Mouse (Mus musculus): ENCODE data around the gene Unc13b.
"Not testable (repeated sequence)": the region's sequence is repeated elsewhere in the genome, so short reads cannot be mapped to it uniquely, and the experiment has no call there.

Gene Unc13b

DNA sequence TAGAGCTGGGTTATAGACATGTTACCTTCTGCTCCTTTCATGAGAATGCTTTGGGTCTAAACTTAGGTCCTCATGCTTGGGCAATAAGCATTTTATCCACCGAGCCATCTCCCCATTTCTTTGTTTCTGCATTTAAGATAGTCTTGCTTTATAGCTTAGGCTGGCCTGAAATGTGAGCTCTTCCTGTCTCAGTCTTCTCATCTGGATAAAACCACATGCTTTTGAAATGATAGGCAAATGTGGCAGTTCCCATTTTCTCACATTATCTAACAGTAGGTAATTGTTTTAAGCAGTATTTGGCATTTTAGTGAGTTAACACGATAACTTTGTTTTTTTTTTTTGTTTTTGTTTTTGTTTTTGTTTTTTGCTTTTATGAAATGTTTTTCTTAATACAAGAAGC lies 31.2 kb downstream of the Unc13b start:
- DNase-seq (ENCODE audit: low read depth in 1 of 2, low spot score in 2 of 2) = no peak

DNA sequence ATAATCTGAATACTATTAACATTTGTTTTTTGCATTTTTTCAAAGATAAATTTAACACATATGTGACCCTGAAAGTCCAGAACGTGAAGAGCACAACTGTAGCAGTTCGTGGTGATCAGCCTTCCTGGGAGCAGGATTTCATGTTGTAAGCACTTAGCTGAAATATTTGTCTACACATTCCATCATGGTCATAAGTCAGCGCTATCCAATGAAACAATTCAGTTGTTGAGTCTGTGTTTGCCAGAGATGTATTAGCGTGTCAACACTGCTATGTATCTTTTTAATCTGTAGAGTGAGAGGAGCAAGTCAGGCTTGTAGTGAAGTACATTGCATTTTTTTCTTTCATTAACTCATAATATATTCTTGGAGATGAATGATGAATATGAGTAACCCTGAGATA lies 32.4 kb downstream of the Unc13b start:
- no peak for DNase-seq (ENCODE audit: low read depth in 1 of 2, low spot score in 2 of 2)

DNA sequence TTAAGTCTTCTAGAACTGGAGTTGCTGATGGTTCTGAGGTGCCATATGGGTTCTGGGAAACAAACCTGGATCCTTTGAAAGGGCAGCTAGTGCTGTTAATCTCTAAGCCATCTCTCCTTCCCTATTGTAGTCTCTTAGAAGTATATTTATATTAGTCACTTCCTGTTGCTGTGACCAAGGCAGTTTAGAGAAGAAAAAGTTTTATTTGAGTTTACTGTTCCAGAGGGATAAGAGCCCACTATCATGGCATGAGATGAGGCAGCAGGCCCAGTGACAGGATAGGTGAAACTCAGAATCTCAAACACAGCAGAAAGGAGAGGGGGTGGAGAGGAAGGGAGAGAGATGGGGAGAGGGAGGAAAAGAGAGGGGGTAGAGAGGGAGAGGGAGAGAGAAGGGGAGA lies 54.7 kb downstream of the Unc13b start:
- no peak for DNase-seq (ENCODE audit: low read depth in 1 of 2, low spot score in 2 of 2)

GRCm38 (mm10) chr4:43114512-43114911 lies 55.8 kb downstream of the Unc13b start:
- no peak for DNase-seq (ENCODE audit: low read depth in 1 of 2, low spot score in 2 of 2)

- no peak for DNase-seq (ENCODE audit: low read depth in 1 of 2, low spot score in 2 of 2)
Observed at GRCm38 (mm10) chr4:43114946-43115345, 56.2 kb downstream of the Unc13b start.

DNA sequence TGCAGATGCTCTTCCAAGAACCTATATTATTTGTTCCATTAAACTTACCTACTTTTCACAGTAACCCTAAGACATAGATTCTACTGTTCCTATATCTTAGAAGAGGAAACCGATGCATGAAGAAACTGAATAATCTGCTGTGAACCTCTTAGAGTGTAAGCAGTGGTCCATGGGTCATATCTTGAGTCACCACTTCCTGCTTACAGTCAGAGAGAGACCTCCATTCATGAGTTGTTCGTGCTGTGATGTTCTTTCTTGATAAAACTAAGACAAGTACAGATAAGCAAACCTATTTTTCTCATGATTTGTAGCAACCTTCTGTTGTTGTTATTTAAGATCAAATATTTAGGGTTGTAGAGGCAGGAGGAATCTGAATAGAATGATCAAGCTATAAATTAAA lies 57.5 kb downstream of the Unc13b start:
- no peak for DNase-seq (ENCODE audit: low read depth in 1 of 2, low spot score in 2 of 2)

DNA sequence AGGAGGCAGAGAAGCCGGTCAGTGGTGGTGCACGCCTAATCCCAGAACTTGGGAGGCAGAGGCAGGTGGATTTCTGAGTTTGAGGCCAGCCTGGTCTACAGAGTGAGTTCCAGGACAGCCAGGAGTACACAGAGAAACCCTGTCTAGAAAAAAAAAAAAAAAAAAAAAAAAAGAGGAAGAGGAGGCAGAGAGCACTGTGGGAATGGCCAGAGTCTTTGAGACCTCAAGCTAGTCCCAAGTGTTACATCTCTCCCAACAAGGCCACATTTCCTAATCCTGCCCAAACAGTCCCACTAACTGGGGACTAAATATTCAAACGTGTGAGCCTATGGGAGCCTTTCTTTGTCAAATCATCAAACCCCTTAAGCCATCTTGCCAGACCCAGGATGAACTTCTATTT lies 71.0 kb downstream of the Unc13b start:
- DNase-seq (ENCODE audit: low read depth in 1 of 2, low spot score in 2 of 2) = no peak

DNA sequence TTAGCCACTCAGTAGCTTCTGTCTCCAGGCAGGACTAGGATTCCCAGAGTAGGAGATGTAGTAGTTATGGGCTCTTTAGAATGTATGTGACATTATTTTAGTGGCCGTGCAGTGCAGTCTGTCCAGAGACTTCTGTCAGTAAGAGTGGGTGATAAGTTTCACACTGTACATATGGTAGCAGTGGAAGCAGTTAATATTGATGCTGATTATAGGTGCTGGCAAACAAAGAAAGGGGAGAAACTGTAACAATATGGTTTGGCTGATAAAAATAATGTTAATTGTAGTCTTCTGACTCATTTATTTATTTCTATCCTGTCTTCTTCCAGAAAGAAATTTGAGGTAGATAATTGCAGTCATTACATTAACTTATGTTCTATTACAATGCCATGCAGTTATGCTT lies 83.9 kb downstream of the Unc13b start:
- no peak for DNase-seq (ENCODE audit: low read depth in 1 of 2, low spot score in 2 of 2)

DNA sequence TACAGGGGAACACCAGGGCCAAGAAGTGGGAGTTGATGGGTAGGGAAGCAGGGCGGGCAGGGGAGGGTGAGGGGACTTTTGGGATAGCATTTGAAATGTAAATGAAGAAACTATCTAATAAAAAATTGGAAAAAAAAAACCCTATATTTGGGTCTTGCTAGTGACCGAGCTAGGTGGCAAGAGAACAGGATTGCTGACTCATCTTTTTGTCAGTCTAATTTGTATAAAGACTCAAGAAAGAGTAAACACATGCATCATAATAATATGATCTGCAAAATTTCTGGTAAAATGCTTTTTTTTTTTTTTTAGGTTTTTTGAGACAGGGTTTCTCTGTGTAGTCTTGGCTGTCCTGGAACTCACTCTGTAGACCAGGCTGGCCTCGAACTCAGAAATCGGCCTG lies 93.7 kb downstream of the Unc13b start:
- DNase-seq (ENCODE audit: low read depth in 1 of 2, low spot score in 2 of 2) = not testable (repeated sequence)

DNA sequence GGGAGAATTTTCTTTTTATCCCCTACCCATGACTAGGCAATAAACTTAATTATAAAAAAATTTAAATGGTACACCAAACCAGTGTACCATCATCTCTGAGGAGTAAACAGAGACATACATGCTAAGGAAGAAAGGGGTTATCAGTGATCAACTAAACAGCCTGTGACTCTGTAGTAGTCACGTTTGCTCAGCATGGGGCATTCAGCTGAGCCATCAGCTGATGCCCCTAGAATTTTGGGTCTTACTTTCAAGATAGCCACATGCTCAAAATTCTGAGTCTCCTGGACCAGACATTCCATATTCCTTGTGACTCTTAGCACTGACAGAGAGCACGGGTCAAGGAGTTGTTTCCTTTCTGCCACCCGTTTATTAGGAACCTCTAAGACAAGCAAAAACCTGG lies 101.3 kb downstream of the Unc13b start:
- no peak for DNase-seq (ENCODE audit: low read depth in 1 of 2, low spot score in 2 of 2)

DNA sequence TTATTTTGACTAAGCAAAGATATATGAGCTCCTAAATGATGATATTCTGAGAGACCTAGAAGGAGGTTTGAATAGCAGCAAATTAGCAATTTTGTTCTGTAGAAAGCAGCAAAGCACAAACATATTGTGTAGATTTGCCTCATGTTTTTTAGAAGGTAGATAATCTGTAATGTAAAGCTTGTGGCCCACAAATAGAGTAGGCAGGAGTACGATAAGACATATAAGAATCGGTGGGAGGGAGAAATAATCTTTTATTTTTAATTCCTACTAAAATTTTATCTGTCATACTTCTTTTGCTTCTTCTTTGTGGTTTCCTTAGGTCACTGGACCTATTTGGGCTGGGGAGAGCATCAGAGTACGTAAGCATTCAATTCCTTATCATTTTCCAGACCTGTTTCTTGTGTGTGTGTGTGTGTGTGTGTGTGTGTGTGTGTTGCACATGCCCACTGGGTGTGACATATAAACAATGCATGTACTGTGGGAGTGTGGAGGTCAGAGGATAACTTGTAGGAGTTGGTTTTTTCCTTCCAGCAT lies 102.4 kb downstream of the Unc13b start:
- DNase-seq (ENCODE audit: low read depth in 1 of 2, low spot score in 2 of 2) = no peak

DNA sequence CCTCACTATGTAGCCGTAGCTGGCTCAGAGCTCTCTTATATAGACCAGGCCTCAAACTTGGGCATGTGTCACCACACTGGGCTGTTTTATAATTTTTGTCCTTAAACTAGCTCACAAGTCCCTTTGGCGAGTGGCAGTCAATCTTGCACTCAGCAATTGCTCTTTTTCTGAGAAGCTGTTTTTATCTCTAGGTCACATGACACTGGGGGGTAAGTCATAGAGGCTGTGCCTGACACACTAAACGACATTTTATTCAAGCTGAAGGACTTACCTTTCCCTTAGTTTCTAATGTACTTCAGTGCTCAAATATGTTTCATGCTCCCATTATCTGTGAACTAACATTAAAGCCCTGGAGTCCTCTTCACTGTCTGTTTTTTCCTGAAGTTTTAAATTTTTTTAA lies 104.5 kb downstream of the Unc13b start:
- no peak for DNase-seq (ENCODE audit: low read depth in 1 of 2, low spot score in 2 of 2)

GRCm38 (mm10) chr4:43165403-43166005 lies 106.8 kb downstream of the Unc13b start:
- DNase-seq (ENCODE audit: low read depth in 1 of 2, low spot score in 2 of 2) = no peak

GRCm38 (mm10) chr4:43170028-43170427 lies 111.3 kb downstream of the Unc13b start:
- no peak for DNase-seq (ENCODE audit: low read depth in 1 of 2, low spot score in 2 of 2)

GRCm38 (mm10) chr4:43177126-43177525 lies 118.4 kb downstream of the Unc13b start:
- DNase-seq (ENCODE audit: low read depth in 1 of 2, low spot score in 2 of 2) = no peak

DNA sequence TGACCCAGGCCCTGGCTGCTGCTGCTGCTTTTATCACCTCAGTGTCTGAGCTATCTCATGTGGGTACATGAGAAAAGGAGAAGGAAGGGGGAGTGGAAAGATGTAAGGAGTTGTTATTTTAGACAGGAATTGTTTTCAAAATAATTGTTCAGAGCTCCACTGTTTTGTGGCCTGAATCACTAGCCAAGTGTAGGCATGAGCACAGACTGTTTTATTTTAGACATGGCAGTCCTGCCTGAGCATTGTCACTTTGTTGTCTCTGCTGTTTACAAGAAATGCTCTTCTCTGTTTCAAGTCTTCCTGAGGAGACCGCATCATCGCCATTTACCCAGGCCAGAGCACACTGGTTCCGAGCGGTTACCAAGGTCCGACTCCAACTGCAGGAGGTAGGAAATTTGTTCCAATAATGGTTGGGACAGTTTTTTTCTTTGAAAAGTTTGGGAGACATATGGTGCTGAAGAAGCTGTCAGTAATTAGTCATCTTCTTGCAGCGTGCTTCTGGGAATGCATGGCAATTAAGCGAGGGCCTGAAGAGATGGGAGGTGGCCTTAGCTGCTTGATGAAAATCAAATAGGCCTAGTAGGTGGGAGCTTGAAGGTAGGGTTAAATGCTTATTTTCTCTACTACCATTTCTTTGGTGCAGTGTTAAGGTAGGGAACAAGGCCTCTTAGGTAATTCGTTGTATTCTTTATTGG lies 123.9 kb downstream of the Unc13b start:
- DNase-seq (ENCODE audit: low read depth in 1 of 2, low spot score in 2 of 2) = no peak

DNA sequence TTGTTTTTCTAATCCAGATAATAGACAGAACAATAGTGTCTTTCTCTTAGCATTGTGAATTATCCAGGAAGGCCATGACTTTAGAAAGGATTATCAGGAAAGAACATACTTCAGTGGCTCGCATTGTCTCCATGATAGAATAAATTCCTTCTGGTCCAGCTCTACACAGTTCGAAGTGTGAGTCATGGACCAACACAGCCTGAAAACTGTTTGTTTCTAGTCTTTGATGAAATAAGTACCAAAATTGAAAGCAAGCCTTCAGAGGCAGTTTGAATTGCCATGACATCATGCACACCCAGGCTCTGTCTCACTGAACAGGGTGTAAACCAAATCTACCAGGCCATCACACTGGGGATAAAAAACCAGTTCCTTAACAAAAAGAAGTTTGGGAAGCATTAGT lies 128.7 kb downstream of the Unc13b start:
- DNase-seq (ENCODE audit: low read depth in 1 of 2, low spot score in 2 of 2) = no peak

DNA sequence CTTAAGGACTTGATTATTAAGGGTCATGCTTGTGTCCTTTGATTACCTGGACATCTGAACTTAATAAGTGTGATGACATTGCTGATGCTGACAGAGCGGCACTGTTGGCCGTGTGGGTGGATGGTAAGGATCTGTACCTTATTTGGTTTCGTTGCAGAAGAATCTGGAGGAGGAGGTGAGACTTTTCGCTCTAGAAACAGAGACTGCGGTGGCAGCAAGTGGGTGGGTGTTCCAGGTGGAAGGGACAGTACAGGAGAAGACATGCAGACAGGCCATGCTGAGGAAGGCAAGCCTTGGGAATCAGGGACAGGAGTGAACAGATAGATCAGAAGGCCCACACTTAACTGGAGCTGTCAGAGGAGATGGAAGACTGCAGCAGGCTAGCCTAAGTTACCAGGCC lies 130.6 kb downstream of the Unc13b start:
- no peak for DNase-seq (ENCODE audit: low read depth in 1 of 2, low spot score in 2 of 2)

DNA sequence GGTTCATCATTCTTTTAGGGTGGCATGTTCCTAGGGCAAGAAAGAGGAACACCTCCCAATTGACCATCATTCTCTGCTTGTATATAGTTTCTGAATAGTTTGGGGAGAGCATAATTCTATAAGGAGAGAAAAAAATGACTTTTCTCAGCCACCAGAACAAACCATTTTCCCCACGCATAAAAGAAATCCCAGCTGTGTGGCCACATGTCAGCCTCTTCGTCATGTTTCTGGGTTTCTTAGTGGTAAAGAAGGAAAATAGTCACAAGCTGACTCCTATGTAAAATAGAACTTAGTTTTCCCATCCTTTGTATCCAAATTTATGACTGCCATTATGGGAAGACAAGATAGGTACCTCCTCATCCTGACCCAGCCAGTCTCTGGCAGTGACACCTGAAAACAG lies 146.2 kb downstream of the Unc13b start:
- no peak for DNase-seq (ENCODE audit: low read depth in 1 of 2, low spot score in 2 of 2)

DNA sequence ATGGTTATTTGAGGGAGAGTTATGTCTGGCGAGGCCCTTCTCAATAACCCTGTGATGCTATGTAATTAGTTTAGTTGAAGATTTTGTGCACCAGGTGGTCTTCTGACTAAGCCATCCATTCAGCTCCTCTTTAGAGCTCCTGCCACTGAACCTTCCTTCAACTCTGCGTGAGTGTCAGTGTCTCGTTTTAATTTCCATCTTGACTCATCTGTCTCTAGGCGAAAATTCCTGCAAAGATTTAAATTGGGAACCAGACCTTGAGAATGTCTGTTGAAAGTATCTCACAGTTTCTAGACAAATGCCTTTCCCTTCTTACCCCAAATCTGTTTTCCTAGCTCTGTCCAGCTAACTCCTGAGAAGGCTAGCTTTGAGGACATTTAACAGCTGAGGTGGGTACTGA lies 146.8 kb downstream of the Unc13b start:
- no peak for DNase-seq (ENCODE audit: low read depth in 1 of 2, low spot score in 2 of 2)

DNA sequence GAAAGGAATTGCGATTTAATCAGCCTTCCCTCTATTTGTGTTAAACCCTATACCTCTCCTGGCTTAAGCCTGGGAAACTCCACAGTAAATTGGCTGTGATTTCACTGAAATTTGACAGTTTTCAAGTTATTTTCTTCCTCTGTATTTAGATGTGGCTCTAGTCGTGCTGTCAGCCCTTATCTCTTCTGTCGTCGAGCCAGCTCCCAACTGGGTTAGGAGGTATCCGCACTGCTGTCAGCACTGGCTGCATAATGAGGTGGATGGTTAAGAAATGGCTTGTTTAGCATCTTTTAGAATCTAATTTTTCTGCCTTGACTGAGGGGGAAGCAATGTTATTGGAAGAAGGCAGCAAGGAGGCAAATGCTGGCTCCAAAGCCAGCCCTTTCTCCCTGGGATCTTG lies 148.2 kb downstream of the Unc13b start:
- no peak for DNase-seq (ENCODE audit: low read depth in 1 of 2, low spot score in 2 of 2)

- DNase-seq (ENCODE audit: low read depth in 1 of 2, low spot score in 2 of 2) = no peak
Observed at GRCm38 (mm10) chr4:43209081-43209579, 150.4 kb downstream of the Unc13b start.

GRCm38 (mm10) chr4:43209673-43210072 lies 150.9 kb downstream of the Unc13b start:
- DNase-seq (ENCODE audit: low read depth in 1 of 2, low spot score in 2 of 2) = no peak

Measured in monocyte, adult 2 months (primary cell).